Mouse (Mus musculus): Measurements from ENCODE around the gene Hrc.

The Hrc gene

DNA sequence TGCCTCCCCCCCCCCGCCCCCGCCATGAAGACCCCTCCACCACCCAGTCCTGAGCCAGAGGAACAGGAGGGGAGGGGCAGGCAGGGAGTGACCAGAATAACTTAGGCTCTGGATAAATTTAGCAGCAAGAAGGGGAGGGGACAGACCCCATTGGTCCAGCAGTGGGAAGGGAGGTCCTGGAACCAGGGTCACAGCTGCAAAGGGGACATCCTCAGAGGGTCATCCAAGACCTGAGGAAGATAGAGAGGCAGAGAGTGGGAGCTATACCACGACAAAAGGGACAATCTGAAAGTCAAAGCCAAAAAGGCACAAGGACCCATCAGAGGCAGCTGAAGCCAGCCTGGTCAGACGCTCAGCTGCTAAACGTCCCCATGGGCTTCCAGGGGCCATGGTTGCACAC is at the start of gene Hrc:
TSS of gene Hrc (plus strand) at position 235 of the 400 bp plus-strand sequence.
- DNase-seq: no peak

DNA sequence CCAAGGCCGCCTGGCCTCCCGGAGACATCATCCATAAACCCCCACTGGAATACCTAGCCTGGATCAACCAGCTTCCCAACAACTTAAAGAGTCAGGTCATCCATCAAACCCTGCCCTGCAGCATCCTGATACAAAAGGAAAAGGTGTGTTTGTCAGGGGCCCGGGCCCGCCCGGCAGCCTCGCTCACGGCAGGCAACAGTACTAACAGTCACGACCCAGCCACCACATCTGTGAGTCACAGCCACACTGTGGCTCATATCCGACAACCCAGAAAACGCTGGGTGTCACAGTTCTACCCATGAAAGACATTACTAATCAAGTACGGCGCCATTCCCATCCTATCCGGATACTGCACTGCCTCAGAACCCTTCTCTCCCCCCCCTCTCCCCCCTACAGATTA is 48.6 kb upstream of the Hrc start:
- no peak for DNase-seq

DNA sequence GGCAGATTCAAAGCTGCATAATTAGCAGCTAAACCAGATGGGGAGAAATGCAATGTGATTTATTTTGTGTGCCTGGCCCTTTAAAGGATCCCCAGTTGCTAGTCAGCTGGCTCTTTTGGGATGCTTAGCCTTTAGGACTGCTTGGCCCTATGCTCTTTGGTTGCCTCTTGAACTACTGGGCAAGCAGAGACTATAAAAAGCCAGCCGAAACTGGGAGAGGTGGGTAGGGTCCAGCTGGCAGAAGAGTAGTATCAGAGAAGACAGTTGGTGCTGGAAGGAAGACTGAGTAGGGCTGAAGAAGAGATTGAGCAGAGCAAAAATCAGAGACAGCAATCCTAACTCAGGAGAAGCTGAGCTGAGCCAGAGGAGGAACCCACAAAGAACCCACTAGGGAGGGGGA is 38.5 kb upstream of the Hrc start:
- no peak for DNase-seq

DNA sequence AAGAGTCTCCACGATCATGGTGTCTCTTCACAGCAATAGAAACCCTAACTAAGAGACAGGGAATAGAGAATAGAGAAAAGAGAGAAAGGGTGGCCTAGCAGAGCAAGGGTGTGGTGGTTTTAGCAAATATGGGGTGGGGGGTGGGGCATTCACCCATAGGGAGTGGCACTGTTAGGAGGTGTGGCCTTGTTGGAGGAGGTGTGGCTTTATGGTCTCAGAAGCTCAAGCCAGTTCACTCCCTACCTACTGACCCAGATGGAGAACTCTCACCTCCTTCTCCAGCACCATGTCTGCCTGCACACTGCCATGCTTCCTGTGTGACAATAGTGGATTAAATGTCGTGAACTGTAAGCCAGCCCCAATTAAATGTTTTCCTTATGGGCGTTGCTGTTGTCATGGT is 37.5 kb upstream of the Hrc start:
- no peak for DNase-seq

DNA sequence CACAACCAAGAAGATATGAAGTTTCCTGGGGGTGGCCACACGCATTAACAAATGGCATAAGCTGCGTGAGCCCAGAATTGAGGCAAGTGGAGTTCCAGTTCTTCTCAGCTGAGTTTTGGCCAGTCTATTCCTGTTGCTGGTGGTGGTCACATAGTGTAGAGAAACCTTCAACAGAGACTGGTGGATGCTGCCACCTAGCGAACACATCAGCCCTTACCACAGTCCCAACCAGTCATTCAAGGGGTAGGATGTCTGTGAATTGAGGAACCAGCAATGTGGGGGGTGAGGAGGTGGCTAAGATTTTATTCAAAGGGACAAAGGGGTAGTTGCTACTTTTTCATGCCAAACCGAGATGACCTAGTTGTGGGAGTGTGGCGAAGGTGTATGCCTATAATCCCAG is 35.3 kb upstream of the Hrc start:
- DNase-seq: peak; percentile 30

DNA sequence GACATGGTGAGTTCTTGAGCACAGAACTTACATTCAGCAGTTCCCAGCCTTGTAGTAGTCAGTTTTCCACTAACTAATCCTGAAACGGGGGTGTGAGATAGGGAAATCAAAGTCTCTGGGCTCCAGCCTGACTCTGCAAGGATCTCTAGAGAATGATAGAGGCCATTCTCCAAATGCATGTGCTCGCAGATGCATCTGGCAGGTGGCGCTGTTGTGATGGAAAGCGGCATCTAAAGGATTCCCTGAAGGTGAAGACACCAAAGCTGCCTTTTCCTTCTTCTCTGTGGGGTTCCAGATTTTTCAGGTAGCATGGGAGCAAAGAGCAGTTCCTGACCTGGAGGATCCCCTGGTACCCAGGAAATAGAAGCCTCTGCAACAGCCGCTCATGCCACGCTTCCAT is 34.8 kb upstream of the Hrc start:
- DNase-seq: peak; percentile 61

DNA sequence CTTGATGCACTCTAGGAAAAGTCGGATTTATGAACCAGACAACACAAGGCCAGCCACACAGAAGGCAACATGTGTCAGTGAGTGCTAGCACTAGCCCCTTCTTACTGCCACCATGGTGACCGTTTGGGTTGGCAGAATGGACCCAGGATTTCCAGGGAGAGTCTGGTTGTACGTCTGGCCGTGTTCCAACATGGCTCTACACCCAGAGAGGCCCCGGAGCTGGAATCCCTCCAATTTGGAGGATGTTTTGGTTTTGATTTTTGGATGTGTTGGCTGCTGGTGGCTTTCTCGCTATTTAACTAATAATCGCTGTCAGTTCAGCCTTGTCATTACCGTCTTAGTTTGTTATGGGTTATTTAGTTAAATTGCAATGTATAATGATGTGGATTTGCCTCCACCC is 32.5 kb upstream of the Hrc start:
- DNase-seq: no peak

DNA sequence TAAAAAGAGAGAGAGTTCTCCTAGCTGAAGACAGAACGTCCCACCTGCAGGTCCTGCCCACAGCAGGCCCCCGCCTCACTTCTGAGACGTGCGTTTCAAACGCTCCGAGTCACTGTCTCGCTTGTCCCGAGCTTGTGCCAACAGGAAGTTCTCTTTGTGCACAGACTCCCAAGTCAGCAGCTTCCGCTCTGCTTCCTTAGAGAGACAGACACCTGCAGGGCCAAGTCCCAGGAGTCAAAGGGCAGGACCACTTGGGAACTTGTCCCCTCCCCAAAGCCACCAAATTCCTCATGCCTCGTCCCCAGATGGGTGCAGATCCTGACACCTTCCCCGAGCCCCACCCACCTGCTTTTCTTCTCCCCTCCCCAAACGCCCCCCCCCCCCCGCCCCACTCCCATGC is 30.2 kb upstream of the Hrc start:
- DNase-seq: no peak

DNA sequence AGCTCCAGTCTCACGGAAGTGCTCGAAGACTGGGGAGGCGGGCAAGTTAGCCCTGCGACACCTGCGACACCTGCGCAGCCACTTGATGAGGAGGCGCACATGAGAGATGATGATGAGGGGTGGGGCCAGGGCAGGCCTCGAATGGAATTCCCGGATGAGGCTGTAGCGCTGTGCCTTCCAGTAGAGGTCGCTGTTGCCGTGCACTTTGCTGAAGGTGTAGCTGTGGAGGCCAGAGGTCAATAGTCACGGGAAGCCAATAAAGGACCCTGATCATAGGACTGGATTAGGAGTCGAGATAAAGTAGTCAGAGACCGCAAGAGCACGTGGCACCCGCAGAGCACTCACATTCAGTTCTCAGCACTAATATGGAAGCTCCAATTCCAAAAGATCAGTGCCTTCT is 29.8 kb upstream of the Hrc start:
- peak; percentile 83 for DNase-seq

DNA sequence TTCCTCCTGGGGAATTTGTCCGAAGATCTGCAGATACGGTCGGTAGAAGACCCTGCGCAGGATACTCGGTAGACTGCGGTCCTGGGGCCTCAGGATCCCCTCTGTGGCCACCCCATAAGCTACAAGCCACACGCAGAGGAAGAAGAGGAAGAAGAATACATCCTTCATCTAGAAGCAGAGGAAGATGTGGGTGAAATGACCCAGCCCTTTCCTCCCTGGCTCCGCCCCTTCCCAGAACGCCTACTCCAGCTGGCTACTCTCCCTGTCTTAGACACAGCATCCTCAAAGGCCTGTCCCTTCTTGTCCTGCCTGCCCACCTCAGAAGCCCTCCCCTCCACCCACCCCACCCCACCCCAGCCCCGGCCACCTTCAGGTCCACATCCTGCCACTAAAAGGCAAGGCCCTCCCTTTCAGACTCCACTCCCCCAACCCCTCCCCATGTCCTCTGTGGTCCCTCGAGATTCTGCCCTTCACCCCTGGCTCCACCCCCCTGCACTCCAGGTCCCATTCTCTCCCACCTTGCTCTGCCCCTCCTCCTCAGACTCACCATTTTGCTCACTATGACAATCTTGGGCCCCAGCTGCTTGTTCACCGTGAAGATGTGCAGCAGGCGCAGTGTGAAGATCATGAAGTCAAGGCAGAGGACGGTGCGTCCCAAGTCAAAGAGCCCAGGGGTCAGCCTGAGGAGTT is 26.4 kb upstream of the Hrc start:
- DNase-seq: no peak

DNA sequence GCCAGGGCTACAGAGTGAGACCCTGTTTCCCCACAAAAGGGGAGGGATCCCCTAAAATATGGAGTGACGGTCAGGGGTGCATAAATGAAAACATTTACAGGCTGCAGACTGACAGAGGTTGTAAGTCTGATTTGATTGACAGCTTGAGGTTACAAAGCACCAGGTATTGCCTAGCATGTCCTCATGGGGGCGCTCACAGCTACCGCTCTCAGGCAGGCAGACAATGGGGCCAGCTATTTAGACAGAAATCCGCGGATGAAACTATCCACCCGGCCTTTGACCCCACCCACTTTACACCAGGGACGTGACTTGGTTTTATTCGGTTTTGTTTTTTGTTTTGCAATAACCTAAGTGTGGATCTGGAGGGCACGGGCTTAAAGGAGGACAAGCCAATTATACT is 25.6 kb upstream of the Hrc start:
- DNase-seq: peak; percentile 43

DNA sequence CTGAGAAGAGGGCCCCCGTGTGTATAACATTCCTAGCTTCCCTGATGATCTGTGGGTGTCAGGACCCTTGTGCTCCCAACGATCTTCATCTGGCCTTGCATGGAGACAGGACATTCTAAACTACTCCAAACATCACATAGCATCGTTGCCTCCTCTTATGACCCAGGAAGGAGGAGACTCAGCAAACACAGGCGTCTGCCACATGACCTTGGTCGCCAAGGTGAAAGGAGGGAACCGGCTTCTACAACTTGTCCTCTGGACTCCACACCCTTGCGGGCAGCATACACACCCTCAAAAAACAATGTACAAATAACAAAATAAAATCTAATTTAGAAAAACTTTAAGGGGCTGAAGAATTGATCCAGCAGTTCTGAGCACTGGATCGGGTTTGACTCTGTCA is 23.1 kb upstream of the Hrc start:
- no peak for DNase-seq

DNA sequence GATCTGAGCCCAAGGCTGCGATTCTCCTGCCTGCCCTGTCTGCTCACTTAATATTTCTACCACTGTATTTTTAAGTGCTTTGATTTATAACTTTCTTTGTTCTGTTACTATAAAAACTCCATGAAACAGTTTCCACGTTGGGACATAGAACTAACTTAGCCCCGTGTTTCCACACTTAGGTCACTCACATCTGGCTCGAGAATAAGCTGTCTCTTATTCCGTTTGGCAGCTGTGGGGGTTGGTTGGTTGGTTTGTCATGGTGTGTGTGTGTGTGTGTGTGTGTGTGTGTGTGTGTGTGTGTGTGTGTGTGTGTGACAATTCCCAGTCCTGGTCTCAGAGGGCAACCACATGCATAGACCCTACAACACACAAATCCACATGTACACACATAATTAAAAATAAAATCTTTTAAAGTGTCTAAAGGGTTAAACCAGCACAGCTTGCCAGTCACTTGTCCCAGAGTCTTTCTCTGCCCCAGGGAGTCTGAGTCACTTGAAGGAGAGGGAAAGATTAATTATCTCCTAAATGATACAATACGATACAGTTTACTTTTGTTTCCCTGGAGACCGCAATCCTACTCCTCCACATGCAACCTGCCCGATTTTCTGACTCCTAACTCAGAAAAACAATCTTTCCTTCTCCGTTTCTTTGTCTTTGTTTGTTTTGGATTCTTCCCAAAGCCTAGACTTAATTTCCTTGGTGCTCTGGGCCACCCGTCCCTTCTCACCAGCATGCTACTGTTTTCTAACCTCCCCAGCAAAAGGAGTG is 22.2 kb upstream of the Hrc start:
- no peak for DNase-seq

DNA sequence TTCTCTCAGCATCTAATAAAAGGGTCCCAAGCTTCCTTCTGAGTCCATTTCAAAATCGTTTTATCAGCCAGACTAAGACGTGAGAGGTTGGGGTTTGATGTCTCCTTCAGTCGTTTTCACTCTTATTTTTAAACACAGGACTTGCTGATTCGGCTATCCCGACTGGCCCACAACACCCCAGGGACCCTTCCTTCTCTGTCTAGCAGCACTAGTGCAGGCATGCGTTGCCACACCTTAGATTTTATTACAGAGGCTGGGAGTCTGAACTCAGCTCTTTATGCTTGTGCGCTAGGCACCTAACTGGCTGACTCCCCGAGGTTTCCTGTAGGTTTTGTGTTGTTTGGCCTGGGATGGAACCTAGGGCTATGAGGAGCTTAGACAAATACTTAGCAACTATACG is 21.6 kb upstream of the Hrc start:
- no peak for DNase-seq

DNA sequence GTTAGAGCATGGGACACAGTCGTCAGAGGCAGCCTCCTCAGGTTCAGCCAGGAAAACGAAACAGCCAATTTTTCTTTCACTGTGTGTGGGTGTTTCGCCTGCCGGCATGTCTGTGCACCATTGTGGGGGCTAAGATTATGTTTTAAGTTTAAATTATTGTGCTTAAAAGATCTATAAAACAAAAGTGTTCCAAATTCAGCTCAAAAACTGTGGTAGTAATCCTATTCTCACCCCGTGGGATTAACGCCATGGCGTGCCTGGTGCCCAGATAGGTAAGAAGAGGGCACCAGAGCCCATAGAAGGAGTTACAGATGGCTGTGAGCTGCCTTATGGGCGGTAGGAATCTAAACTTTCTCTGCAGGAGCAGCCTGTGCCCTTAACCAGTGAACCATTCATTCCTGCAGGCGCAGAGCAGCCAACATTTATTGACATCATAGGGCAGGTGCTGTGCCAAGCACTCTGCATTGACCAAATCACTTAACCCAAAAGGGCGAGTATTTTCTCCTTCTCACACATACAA is 19.8 kb upstream of the Hrc start:
- no peak for DNase-seq

DNA sequence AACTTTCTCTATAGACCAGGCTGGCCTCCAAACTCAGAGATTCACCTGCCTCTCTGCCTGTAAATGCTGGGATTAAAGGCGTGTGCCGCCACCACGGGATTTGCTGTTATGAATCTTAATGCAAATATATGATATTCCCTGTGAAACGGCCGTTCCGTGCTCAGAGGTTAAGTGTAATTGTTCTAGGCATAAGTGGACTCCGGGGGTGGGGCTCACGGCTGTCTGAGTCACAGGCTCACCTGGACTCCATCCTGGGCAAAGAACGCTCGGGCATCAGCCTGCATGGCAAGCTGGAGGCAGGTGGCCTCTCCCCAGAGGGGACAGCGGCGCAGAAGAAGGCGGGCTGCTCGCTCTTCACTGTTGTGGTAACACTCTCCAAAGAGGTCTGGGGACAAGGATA is 18.6 kb upstream of the Hrc start:
- DNase-seq: no peak

DNA sequence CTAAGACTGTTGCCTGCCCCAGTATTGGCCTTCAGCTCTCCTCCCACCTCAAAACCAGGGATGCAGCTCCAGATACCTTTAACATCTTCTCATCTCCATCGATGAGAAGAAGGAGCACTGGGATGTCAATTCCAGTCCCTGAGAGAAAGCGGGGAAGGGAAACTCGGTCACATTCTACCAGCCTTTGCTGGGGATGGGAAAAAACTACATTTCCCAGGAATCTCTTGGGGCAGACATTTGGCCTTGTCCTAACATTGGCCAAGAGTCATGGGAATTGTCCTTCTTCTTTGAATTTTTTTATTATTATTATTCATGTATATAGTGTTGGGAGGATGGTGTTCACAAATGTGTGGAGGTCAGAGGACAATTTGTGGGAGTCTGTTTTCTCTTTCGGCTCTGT is 12.8 kb upstream of the Hrc start:
- no peak for DNase-seq

DNA sequence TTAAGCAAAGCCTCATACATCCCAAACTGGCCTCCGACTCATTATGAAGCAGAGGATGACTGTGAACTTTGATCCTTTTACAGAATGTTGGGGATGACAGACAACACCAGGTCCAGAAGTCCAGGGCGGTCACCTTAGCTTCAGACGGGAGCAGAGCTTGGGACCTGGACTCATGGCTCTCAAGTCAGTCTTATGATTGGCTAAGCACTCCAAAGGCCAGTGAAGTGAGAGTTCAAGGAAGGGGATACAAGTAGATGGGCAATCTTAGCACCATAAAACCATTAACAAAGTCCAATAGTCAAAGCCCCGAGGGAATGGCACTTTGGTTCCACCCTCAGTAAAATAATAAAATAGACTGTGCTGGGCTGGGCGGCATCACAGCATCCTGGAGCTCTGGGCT is 12.0 kb upstream of the Hrc start:
- DNase-seq: no peak

DNA sequence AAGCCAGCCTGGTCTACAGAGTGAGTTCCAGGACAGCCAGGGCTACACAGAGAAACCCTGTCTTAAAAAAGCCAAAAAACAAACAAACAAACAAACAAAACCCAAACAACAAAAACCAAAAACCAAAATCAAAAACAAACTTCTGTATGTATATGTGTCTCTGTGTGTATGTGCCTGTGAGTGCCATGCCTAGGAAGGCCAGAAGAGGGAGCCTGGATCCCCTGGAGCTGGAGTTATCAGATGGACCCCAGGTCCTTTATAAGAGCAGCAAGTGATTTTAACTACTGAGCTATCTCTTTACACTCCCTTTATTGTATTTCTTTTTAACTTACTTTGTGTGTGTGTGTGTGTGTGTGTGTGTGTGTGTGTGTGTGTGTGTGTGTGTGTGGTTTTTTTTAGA is 9.3 kb upstream of the Hrc start:
- DNase-seq: no peak

DNA sequence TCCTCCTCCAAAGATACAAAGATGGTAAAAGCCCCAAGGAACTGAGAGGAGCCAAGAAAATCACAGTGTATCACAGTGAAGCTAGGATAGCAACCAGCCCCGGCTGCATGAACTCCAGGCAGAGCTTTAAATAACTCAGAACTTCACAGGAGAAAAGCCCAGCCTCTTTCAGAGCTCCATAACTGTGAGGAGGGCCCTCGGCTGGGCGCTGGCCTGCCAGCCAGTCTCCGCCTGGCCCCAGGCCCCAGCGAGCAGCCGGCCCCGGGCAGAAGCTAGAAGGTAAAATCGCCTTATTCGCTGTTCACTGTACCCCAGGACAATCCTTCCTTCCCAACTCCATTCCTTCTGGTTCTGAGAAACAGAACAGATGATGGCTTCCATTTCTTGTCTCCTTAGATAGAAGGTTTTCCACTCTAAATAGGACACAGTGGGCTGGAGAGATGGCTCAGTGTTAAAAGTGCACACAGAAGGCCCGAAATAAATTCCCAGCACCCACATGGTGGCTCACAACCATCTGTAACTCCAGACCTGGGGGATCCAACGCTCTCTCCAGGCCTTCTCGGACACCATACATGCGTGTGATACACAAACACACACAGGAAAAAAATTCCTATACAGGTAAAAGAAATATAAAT is 6.1 kb upstream of the Hrc start:
- no peak for DNase-seq

DNA sequence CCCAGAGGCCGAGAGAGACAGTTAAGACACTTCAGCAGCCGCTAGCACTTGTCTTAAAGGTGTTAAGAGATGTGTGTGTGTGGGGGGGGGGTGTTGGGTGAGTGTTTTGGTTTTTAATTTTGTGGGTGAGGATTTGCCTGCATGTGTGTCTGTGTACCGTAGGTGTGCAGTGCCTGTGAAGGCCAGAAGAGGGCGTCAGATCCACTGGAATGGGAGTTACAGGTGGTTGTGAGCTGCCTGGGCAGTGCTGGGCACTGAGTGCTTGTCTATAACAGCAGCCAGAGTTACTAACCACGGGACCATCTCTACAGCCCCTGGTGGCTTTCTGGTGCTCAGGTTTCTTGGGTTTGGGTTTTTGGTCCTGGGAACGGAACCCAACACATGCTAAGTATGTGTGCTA is 3.6 kb upstream of the Hrc start:
- DNase-seq: no peak

DNA sequence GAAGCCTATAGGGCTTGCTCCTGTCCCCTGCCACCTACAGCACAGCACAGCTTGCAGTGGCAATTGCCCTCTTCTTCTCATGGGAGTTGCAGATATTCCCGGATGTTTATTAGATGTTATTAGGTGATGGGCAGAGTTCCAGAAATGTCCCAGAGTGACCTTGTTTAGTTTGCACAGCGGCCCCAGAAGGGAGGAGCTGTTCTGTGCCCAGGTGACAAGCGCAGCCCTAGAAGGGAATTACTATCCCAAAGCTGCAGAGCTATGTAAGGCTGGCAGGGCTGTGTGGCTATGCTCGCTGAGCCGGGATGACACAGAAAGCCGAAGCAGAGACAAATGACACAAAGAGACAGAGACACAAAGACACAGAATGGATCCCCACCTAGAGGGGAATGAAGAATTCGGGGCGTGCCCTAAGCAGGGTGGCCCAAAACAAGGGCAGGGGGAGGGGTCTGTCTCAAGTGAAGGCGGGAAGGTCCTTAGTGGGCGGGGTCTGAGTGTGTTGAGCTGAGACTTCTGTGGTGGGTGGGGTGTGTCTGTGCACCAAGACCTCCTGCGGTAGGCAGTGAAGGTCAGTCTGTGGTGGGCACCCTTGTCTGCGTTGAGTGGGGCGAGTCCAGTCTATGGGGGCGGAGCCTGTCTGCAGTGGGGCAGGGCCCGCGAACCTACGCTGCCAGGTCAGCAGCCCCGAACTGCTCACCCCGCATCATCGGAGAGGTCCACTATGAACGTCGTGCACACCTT is 2.2 kb upstream of the Hrc start:
- DNase-seq: no peak

DNA sequence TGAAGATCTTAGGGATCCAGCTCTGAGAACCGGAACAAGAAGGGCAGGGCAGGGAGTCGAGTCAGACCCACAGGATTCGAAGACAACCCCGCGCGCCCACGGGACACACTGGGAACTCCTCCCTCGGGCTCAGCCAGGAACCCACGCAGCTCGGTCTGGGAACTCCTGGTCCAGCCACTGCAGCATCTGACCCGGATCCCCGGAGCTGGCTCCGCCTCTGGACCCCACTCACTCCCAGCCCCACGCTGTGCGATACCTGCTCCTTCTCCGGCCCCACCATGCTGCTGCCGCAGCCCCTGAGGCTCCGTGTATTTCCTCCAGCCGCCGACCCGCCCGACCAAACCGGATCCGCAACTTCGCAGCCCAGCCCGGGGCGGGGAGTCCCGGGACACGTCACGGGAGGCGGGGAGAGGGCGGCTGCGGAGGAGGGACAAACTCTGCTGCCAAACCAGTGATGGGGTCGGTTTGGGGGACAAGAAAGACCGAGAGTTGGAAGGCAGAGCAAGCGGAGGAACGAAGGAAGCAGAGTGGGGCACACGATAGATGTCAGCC is 1.6 kb upstream of the Hrc start, which contains the start of gene Trpm4:
TSS of gene Trpm4 (minus strand) at position 350 of the 552 bp plus-strand sequence.
- peak; percentile 56 for DNase-seq
